In genomic region chr13:70610431-70611420, GRCm38 (mm10) we compare ENCODE assay signal across 8 mouse cellular contexts. TPM values are rescaled to one million over a fixed set of nuclear protein-coding genes. Genes with fewer than 3 reads are reported as not detected.
DNase-seq lines count a peak whose midpoint lies in the region; TF ChIP-seq lines count a peak whose summit lies in the region.

No protein-coding gene starts in this region.

- no peak overlapping the region for H3K27ac ChIP-seq in testis, adult 2 months (ENCODE audit: control insufficient read depth, insufficient read depth, low read depth, low read length)

- H3K4me1 ChIP-seq in testis, adult 2 months (ENCODE audit: control insufficient read depth, insufficient read depth, low read length) = no peaks in the 10 kb centered on the region

- no peak overlapping the region for H3K4me3 ChIP-seq in testis, adult 2 months (ENCODE audit: control insufficient read depth, low read depth, low read length)

- H3K36me3 ChIP-seq in testis, adult 2 months (ENCODE audit: control insufficient read depth, insufficient read depth, low read length) = no peaks in the 10 kb centered on the region; the same call in none of the 2 replicates

- no peaks in the 10 kb centered on the region for H3K27me3 ChIP-seq in testis, adult 2 months (ENCODE audit: control insufficient read depth, insufficient read depth, low read length)

- TF ChIP-seq CTCF in testis, adult 2 months (IDR thresholded peaks at IDR 0.05; ENCODE audit: control insufficient read depth, insufficient read depth, insufficient replicate concordance, low read depth, low read length) = peak; percentile 58; the same call in 1 of the 2 replicates

- no peak for TF ChIP-seq POLR2A in testis, adult 2 months (IDR thresholded peaks at IDR 0.05; ENCODE audit: control insufficient read depth, low read depth, low read length)

- peak; percentile 17 to 42 for DNase-seq in CD8-positive naive resting alpha-beta T cell, adult 2 months (ENCODE audit: low read depth in 2 of 2, low spot score in 2 of 2)
- peak; percentile 67 for DNase-seq in adrenal gland, adult 2 months
- DNase-seq in embryo, embryonic 10 days (ENCODE audit: low spot score) = peak; percentile 46
- peak; percentile 39 to 41 for DNase-seq in gastrocnemius, postnatal 36 days
- DNase-seq in kidney, adult 18-20 months = peak; percentile 72
- DNase-seq in left cerebral cortex, postnatal 4 days = peak; percentile 79
- DNase-seq in natural killer cell, adult 2 months (ENCODE audit: low spot score in 2 of 2) = peak; percentile 28 to 49

- intact Hi-C loops in gastrocnemius, postnatal 36 days (cut with DNase I) = no loop called here
- intact Hi-C loops in left cerebral cortex, postnatal 4 days (cut with DNase I) = no loop called here

RNA-seq across cellular contexts. Expression of gene Ice1, which starts 26.7 kb away (rescaled TPM):
- 10 to 100 TPM; 22.4 to 23.7 TPM for total RNA-seq in adrenal gland, adult 2 months (2021)
- 9.7 and 10.0 TPM in 2 replicates for polyA plus RNA-seq in adrenal gland, adult 2 months (2012; rRNA removed)
- total RNA-seq in gastrocnemius, postnatal 36 days (2021) = 10 to 100 TPM; 13.6 to 14.5 TPM
- 100 to 1,000 TPM; 103 to 105 TPM for total RNA-seq in left cerebral cortex, postnatal 4 days (2021)
- polyA plus RNA-seq in testis, adult 2 months (2012; rRNA removed) = 16.3 and 22.2 TPM in 2 replicates

Comparison
In these comparisons a context has a peak if more than half of its experiments do, and no peak if none do; other contexts are left out.
1. RNA of gene Ice1, which starts 26.7 kb away (total RNA-seq): 103 to 105 TPM in left cerebral cortex, postnatal 4 days; 22.4 to 23.7 TPM in adrenal gland, adult 2 months and 13.6 to 14.5 TPM in gastrocnemius, postnatal 36 days; every median in the first group is over 4 times any median in the second.
2. Peak in every context shown above with its lines, with median percentiles within 50 percentile points of each other: DNase-seq.